Mouse (Mus musculus): Measurements from ENCODE around the gene Tcf23. TPM values are rescaled to one million over a fixed set of nuclear protein-coding genes. Genes with fewer than 3 reads are reported as not detected.
A peak's percentile ranks its signal among the peaks of the same experiment; 100 is the strongest.

The Tcf23 gene
- polyA plus RNA-seq, 1 experiment from 2014 or later, result 0.55 TPM

GRCm38 (mm10) chr5:30925217-30925616, 43.2 kb upstream of the Tcf23 start:
- H3K4me3 ChIP-seq (ENCODE audit: low read depth, low read length), result no peak overlapping the region
- 92% methylated on average over 5 of the region's 5 CpGs for WGBS
- H3K36me3 ChIP-seq (ENCODE audit: control insufficient read depth, insufficient read depth, low read length), result peaks cover 10% of the 10 kb centered on the region

GRCm38 (mm10) chr5:30926073-30926472, 42.4 kb upstream of the Tcf23 start:
- H3K9ac ChIP-seq (replicated peaks; ENCODE audit: low read depth, low read length), result no peak overlapping the region
- peaks cover 7% of the 10 kb centered on the region for H3K36me3 ChIP-seq (ENCODE audit: control insufficient read depth, insufficient read depth, low read length)
- no peaks in the 10 kb centered on the region for H3K9me3 ChIP-seq (ENCODE audit: control insufficient read depth, low read depth, low read length)
- no peaks in the 10 kb centered on the region for H3K27me3 ChIP-seq (ENCODE audit: control insufficient read depth, insufficient read depth, low read length)
- H3K4me2 ChIP-seq (replicated peaks; ENCODE audit: low read depth, low read length), result no peak overlapping the region
- 83% methylated on average over 2 of the region's 2 CpGs for WGBS
- H3K4me3 ChIP-seq (ENCODE audit: low read depth, low read length), result no peak overlapping the region
- H3K4me1 ChIP-seq (ENCODE audit: control insufficient read depth, insufficient read depth, low read length), result peaks cover 12% of the 10 kb centered on the region
- no peak for ATAC-seq (ENCODE audit: insufficient number of reproducible peaks, insufficient read depth, low FRiP score, low read depth)
- H3K27ac ChIP-seq (ENCODE audit: low read length), result no peak overlapping the region

More at GRCm38 (mm10) chr5:30925217-30925616, 43.2 kb upstream of the Tcf23 start:
- Histone ChIP-seq H3K4me1 (ENCODE audit: control insufficient read depth, insufficient read depth, low read length) (peaks cover 12% of the 10 kb centered on the region), H3K4me2 (replicated peaks; ENCODE audit: low read depth, low read length) (no peak overlapping the region), H3K9ac (replicated peaks; ENCODE audit: low read depth, low read length) (no peak overlapping the region), H3K27ac (ENCODE audit: low read length) (no peak overlapping the region), H3K9me3 (ENCODE audit: control insufficient read depth, low read depth, low read length) (no peaks in the 10 kb centered on the region), H3K27me3 (ENCODE audit: control insufficient read depth, insufficient read depth, low read length) (no peaks in the 10 kb centered on the region)
- ATAC-seq (ENCODE audit: insufficient number of reproducible peaks, insufficient read depth, low FRiP score, low read depth), result no peak

- Histone ChIP-seq H3K36me3 (ENCODE audit: control insufficient read depth, insufficient read depth, low read length) (no peaks in the 10 kb centered on the region), H3K9me3 (ENCODE audit: control insufficient read depth, low read depth, low read length) (no peaks in the 10 kb centered on the region), H3K9ac (replicated peaks; ENCODE audit: low read depth, low read length) (no peak overlapping the region), H3K4me1 (ENCODE audit: control insufficient read depth, insufficient read depth, low read length) (no peaks in the 10 kb centered on the region; the same call in 1 of the 2 replicates), H3K4me2 (replicated peaks; ENCODE audit: low read depth, low read length) (0 out of 2 replicates have a peak overlapping the region, but pooled peaks have one; percentile 13), H3K27ac (ENCODE audit: low read length) (no peak overlapping the region), H3K4me3 (ENCODE audit: low read depth, low read length) (no peak overlapping the region), H3K27me3 (ENCODE audit: control insufficient read depth, insufficient read depth, low read length) (no peaks in the 10 kb centered on the region)
- 42% methylated on average over 7 of the region's 7 CpGs for WGBS
- no peak for ATAC-seq (ENCODE audit: insufficient number of reproducible peaks, insufficient read depth, low FRiP score, low read depth)
Observed at GRCm38 (mm10) chr5:30927945-30928529, 40.4 kb upstream of the Tcf23 start.

- ATAC-seq (ENCODE audit: insufficient number of reproducible peaks, insufficient read depth, low FRiP score, low read depth), result no peak
Observed at GRCm38 (mm10) chr5:30930121-30930520, 38.3 kb upstream of the Tcf23 start.

GRCm38 (mm10) chr5:30930846-30931245, 37.6 kb upstream of the Tcf23 start:
- no peak overlapping the region for H3K27ac ChIP-seq (ENCODE audit: low read length)
- no peaks in the 10 kb centered on the region for H3K36me3 ChIP-seq (ENCODE audit: control insufficient read depth, insufficient read depth, low read length)
- no peaks in the 10 kb centered on the region for H3K27me3 ChIP-seq (ENCODE audit: control insufficient read depth, insufficient read depth, low read length)
- H3K9me3 ChIP-seq (ENCODE audit: control insufficient read depth, low read depth, low read length), result no peaks in the 10 kb centered on the region
- H3K4me1 ChIP-seq (ENCODE audit: control insufficient read depth, insufficient read depth, low read length), result no peaks in the 10 kb centered on the region
- no peak overlapping the region for H3K4me3 ChIP-seq (ENCODE audit: low read depth, low read length)
- 82% methylated on average over 6 of the region's 6 CpGs for WGBS
- H3K9ac ChIP-seq (replicated peaks; ENCODE audit: low read depth, low read length), result no peak overlapping the region
- no peak for ATAC-seq (ENCODE audit: insufficient number of reproducible peaks, insufficient read depth, low FRiP score, low read depth)
- no peak overlapping the region for H3K4me2 ChIP-seq (replicated peaks; ENCODE audit: low read depth, low read length)

More at GRCm38 (mm10) chr5:30930121-30930520, 38.3 kb upstream of the Tcf23 start:
- no peak overlapping the region for H3K9ac ChIP-seq (replicated peaks; ENCODE audit: low read depth, low read length)
- no peak overlapping the region for H3K4me3 ChIP-seq (ENCODE audit: low read depth, low read length)
- 44% methylated on average over 4 of the region's 4 CpGs for WGBS
- no peaks in the 10 kb centered on the region for H3K36me3 ChIP-seq (ENCODE audit: control insufficient read depth, insufficient read depth, low read length)
- no peaks in the 10 kb centered on the region for H3K27me3 ChIP-seq (ENCODE audit: control insufficient read depth, insufficient read depth, low read length)
- H3K4me2 ChIP-seq (replicated peaks; ENCODE audit: low read depth, low read length), result no peak overlapping the region
- no peak overlapping the region for H3K27ac ChIP-seq (ENCODE audit: low read length)
- no peaks in the 10 kb centered on the region for H3K4me1 ChIP-seq (ENCODE audit: control insufficient read depth, insufficient read depth, low read length)
- H3K9me3 ChIP-seq (ENCODE audit: control insufficient read depth, low read depth, low read length), result no peaks in the 10 kb centered on the region

- Histone ChIP-seq H3K36me3 (ENCODE audit: control insufficient read depth, insufficient read depth, low read length) (no peaks in the 10 kb centered on the region), H3K9me3 (ENCODE audit: control insufficient read depth, low read depth, low read length) (no peaks in the 10 kb centered on the region), H3K4me3 (ENCODE audit: low read depth, low read length) (no peak overlapping the region), H3K4me2 (replicated peaks; ENCODE audit: low read depth, low read length) (no peak overlapping the region), H3K4me1 (ENCODE audit: control insufficient read depth, insufficient read depth, low read length) (no peaks in the 10 kb centered on the region), H3K27me3 (ENCODE audit: control insufficient read depth, insufficient read depth, low read length) (no peaks in the 10 kb centered on the region), H3K27ac (ENCODE audit: low read length) (no peak overlapping the region), H3K9ac (replicated peaks; ENCODE audit: low read depth, low read length) (no peak overlapping the region)
- no peak for ATAC-seq (ENCODE audit: insufficient number of reproducible peaks, insufficient read depth, low FRiP score, low read depth)
- WGBS, result 84% methylated on average over 4 of the region's 4 CpGs
Observed at GRCm38 (mm10) chr5:30931378-30931777, 37.1 kb upstream of the Tcf23 start.

GRCm38 (mm10) chr5:30933705-30934104, 34.8 kb upstream of the Tcf23 start:
- Histone ChIP-seq H3K4me1 (ENCODE audit: control insufficient read depth, insufficient read depth, low read length) (no peaks in the 10 kb centered on the region), H3K36me3 (ENCODE audit: control insufficient read depth, insufficient read depth, low read length) (no peaks in the 10 kb centered on the region), H3K27me3 (ENCODE audit: control insufficient read depth, insufficient read depth, low read length) (no peaks in the 10 kb centered on the region), H3K9me3 (ENCODE audit: control insufficient read depth, low read depth, low read length) (no peaks in the 10 kb centered on the region), H3K4me3 (ENCODE audit: low read depth, low read length) (no peak overlapping the region), H3K27ac (ENCODE audit: low read length) (no peak overlapping the region), H3K4me2 (replicated peaks; ENCODE audit: low read depth, low read length) (no peak overlapping the region), H3K9ac (replicated peaks; ENCODE audit: low read depth, low read length) (no peak overlapping the region)
- 62% methylated on average over 5 of the region's 5 CpGs for WGBS
- ATAC-seq (ENCODE audit: insufficient number of reproducible peaks, insufficient read depth, low FRiP score, low read depth), result no peak

GRCm38 (mm10) chr5:30934725-30935461, 33.6 kb upstream of the Tcf23 start:
- ATAC-seq (ENCODE audit: insufficient number of reproducible peaks, insufficient read depth, low FRiP score, low read depth), result no peak
- no peak overlapping the region for H3K9ac ChIP-seq (replicated peaks; ENCODE audit: low read depth, low read length)
- H3K4me2 ChIP-seq (replicated peaks; ENCODE audit: low read depth, low read length), result no peak overlapping the region
- H3K4me3 ChIP-seq (ENCODE audit: low read depth, low read length), result no peak overlapping the region
- H3K36me3 ChIP-seq (ENCODE audit: control insufficient read depth, insufficient read depth, low read length), result no peaks in the 10 kb centered on the region
- no peak overlapping the region for H3K27ac ChIP-seq (ENCODE audit: low read length)
- no peaks in the 10 kb centered on the region for H3K9me3 ChIP-seq (ENCODE audit: control insufficient read depth, low read depth, low read length)
- H3K27me3 ChIP-seq (ENCODE audit: control insufficient read depth, insufficient read depth, low read length), result no peaks in the 10 kb centered on the region
- WGBS, result 84% methylated on average over 5 of the region's 5 CpGs
- H3K4me1 ChIP-seq (ENCODE audit: control insufficient read depth, insufficient read depth, low read length), result no peaks in the 10 kb centered on the region
